Mouse (Mus musculus) midbrain, postnatal 0 days (tissue): ENCODE results near the gene Aida. TPM values are rescaled to one million over a fixed set of nuclear protein-coding genes. Genes with fewer than 3 reads are reported as not detected.
A peak's percentile ranks its signal among the peaks of the same experiment; 100 is the strongest.

Experiments used
- ATAC-seq: fragments of 200-750 bp; cut with Nextera tagmentation; 2 replicates; pipeline ENCODE4 v1.8.0; 2017; ENCODE audit warnings: moderate number of reproducible peaks, mild to moderate bottlenecking, moderate TSS enrichment, moderate library complexity; ENCODE audit not compliant: low FRiP score
- DNase-seq: peaks from one replicate; pipeline ENCODE4 v3.0.0-alpha.2; 2015; ENCODE audit warnings: low spot score
- H3K27ac ChIP-seq: fragments of 300-500 bp; sonication (generic); 2 replicates; pipeline ENCODE4 v1.5.1; 2014; ENCODE audit warnings: low read depth, mild to moderate bottlenecking, low read length, mixed read lengths
- H3K27me3 ChIP-seq: fragments of 300-500 bp; sonication (generic); 2 replicates; pipeline ENCODE4 v1.6.1; 2014; ENCODE audit warnings: low read length, control low read depth, mixed read lengths; ENCODE audit not compliant: insufficient read depth
- H3K36me3 ChIP-seq: fragments of 300-500 bp; sonication (generic); 2 replicates; pipeline ENCODE4 v1.6.1; 2014; ENCODE audit warnings: low read length, control low read depth, mixed read lengths; ENCODE audit not compliant: insufficient read depth
- H3K4me1 ChIP-seq: fragments of 300-500 bp; sonication (generic); 2 replicates; pipeline ENCODE4 v1.6.1; 2014; ENCODE audit warnings: mild to moderate bottlenecking, control low read depth, antibody characterized with exemption, low read length, mixed read lengths; ENCODE audit not compliant: insufficient read depth
- H3K4me2 ChIP-seq: fragments of 300-500 bp; sonication (generic); 2 replicates; pipeline ENCODE4 v1.6.1; 2014; ENCODE audit warnings: low read depth, mild to moderate bottlenecking, low read length, mixed read lengths; ENCODE audit not compliant: poor library complexity, severe bottlenecking
- H3K4me3 ChIP-seq: fragments of 300-500 bp; sonication (generic); 2 replicates; pipeline ENCODE4 v1.5.1; 2014; ENCODE audit warnings: low read depth, mild to moderate bottlenecking, low read length, moderate library complexity
- H3K9ac ChIP-seq: fragments of 300-500 bp; sonication (generic); replicated peaks from 2 replicates; pipeline ENCODE4 v1.6.1; 2014; ENCODE audit warnings: mild to moderate bottlenecking, low read length, moderate library complexity, mixed read lengths; ENCODE audit not compliant: poor library complexity, severe bottlenecking
- H3K9me3 ChIP-seq: fragments of 300-500 bp; sonication (generic); 2 replicates; pipeline ENCODE4 v1.6.1; 2016; ENCODE audit warnings: low read length, control low read depth
- CTCF ChIP-seq: IDR thresholded peaks from 2 replicates; pipeline ENCODE4 v1.5.1; 2016; ENCODE audit warnings: antibody characterized with exemption, mild to moderate bottlenecking
- whole genome bisulfite sequencing: fragments of 180-500 bp; shearing (Covaris S2); extraction: QIAGEN DNeasy Blood & Tissue Kit; methylation state at CpG from one replicate; pipeline ENCODE4 v1.1.7; 2014; 5-methylcytosine and 5-hydroxymethylcytosine counted together
- polyA plus RNA-seq: library from polyadenylated mRNA; unstranded; fragments of >200 nt; fragmentation: Nextera tagmentation; extraction: Ambion mirVana; gene quantifications from 2 replicates; pipeline ENCODE4 v1.2.1, GENCODE M21; 2015
- total RNA-seq: library from RNA; depleted of rRNA; stranded (reverse); fragments of >200 nt; gene quantifications from 2 replicates; pipeline ENCODE4 v1.2.3, GENCODE M21; 2014

Gene Aida
- total and polyA plus RNA-seq, 2 experiments from 2014 or later = 44.8 to 64.5 TPM

- no peak for DNase-seq
- WGBS = 75% methylated on average over 14 of the region's 14 CpGs
- H3K4me2 ChIP-seq = no peak overlapping the region
- no peak for TF ChIP-seq CTCF
- no peaks in the 10 kb centered on the region for H3K9me3 ChIP-seq
- H3K4me3 ChIP-seq = no peak overlapping the region
- H3K36me3 ChIP-seq = no peaks in the 10 kb centered on the region
- no peak overlapping the region for H3K9ac ChIP-seq
- H3K27ac ChIP-seq = no peak overlapping the region
- no peaks in the 10 kb centered on the region for H3K4me1 ChIP-seq
- no peaks in the 10 kb centered on the region for H3K27me3 ChIP-seq
- no peak for ATAC-seq
These were observed 30.4 kb upstream of the Aida start for GRCm38 (mm10) chr1:183265921-183266467.

GRCm38 (mm10) chr1:183267666-183268065, 28.7 kb upstream of the Aida start:
- no peak overlapping the region for H3K4me3 ChIP-seq
- ATAC-seq = no peak
- no peak for TF ChIP-seq CTCF
- H3K4me1 ChIP-seq = no peaks in the 10 kb centered on the region
- H3K36me3 ChIP-seq = no peaks in the 10 kb centered on the region
- H3K4me2 ChIP-seq = no peak overlapping the region
- H3K27ac ChIP-seq = no peak overlapping the region
- no peak overlapping the region for H3K9ac ChIP-seq
- no peaks in the 10 kb centered on the region for H3K27me3 ChIP-seq
- H3K9me3 ChIP-seq = no peaks in the 10 kb centered on the region
- DNase-seq = no peak
- WGBS = 78% methylated on average over 6 of the region's 6 CpGs

- H3K36me3 ChIP-seq = no peaks in the 10 kb centered on the region
- H3K27ac ChIP-seq = no peak overlapping the region
- ATAC-seq (no peak), DNase-seq (peak; percentile 87)
- H3K4me3 ChIP-seq = no peak overlapping the region
- H3K4me2 ChIP-seq = no peak overlapping the region
- H3K4me1 ChIP-seq = no peaks in the 10 kb centered on the region
- TF ChIP-seq CTCF = peak; percentile 82
- 62% methylated on average over 10 of the region's 10 CpGs for WGBS
- H3K9ac ChIP-seq = no peak overlapping the region
- H3K9me3 ChIP-seq = no peaks in the 10 kb centered on the region
- H3K27me3 ChIP-seq = no peaks in the 10 kb centered on the region
These were observed 23.2 kb upstream of the Aida start for GRCm38 (mm10) chr1:183272867-183273818.

- 69% methylated on average over 3 of the region's 3 CpGs for WGBS
- no peaks in the 10 kb centered on the region for H3K9me3 ChIP-seq
- ATAC-seq = no peak
- H3K27ac ChIP-seq = no peak overlapping the region
- no peaks in the 10 kb centered on the region for H3K4me1 ChIP-seq
- TF ChIP-seq CTCF = no peak
- no peak for DNase-seq
- no peak overlapping the region for H3K9ac ChIP-seq
- no peak overlapping the region for H3K4me2 ChIP-seq
- H3K36me3 ChIP-seq = peaks cover 9% of the 10 kb centered on the region
- H3K4me3 ChIP-seq = no peak overlapping the region
- H3K27me3 ChIP-seq = no peaks in the 10 kb centered on the region
These were observed 22.0 kb upstream of the Aida start for GRCm38 (mm10) chr1:183274385-183274784.

- H3K4me1 ChIP-seq = no peaks in the 10 kb centered on the region
- no peak for ATAC-seq
- H3K36me3 ChIP-seq = peaks cover 9% of the 10 kb centered on the region
- 87% methylated on average over 5 of the region's 5 CpGs for WGBS
- no peaks in the 10 kb centered on the region for H3K27me3 ChIP-seq
- no peak overlapping the region for H3K4me2 ChIP-seq
- TF ChIP-seq CTCF = no peak
- H3K9me3 ChIP-seq = no peaks in the 10 kb centered on the region
- H3K27ac ChIP-seq = no peak overlapping the region
- no peak overlapping the region for H3K9ac ChIP-seq
- H3K4me3 ChIP-seq = no peak overlapping the region
- DNase-seq = no peak
These were observed 20.6 kb upstream of the Aida start for GRCm38 (mm10) chr1:183275763-183276162.

GRCm38 (mm10) chr1:183288351-183288750, 8.0 kb upstream of the Aida start:
- Histone ChIP-seq H3K27ac (no peak overlapping the region), H3K4me2 (no peak overlapping the region), H3K4me3 (no peak overlapping the region), H3K36me3 (peaks cover 54% of the 10 kb centered on the region), H3K9ac (no peak overlapping the region), H3K4me1 (no peaks in the 10 kb centered on the region), H3K27me3 (no peaks in the 10 kb centered on the region), H3K9me3 (no peaks in the 10 kb centered on the region)
- no peak for TF ChIP-seq CTCF
- WGBS = 90% methylated on average over 3 of the region's 3 CpGs
- no peak for ATAC-seq
- no peak for DNase-seq
